In genomic region chr7:113164719-113165118, GRCm38 (mm10) we compare ENCODE assay signal across 14 mouse cellular contexts. TPM values are rescaled to one million over a fixed set of nuclear protein-coding genes. Genes with fewer than 3 reads are reported as not detected.
DNase-seq lines count a peak whose midpoint lies in the region; ATAC-seq and TF ChIP-seq lines count a peak whose summit lies in the region.
"Had no signal": no experiment of that assay in that cellular context is flagged by ENCODE, and none has a peak within 500 bp of the region (broad histone marks: within the 10 kb centered on the region; RNA-seq: fewer than 3 reads in every experiment).

No protein-coding gene starts in this region.

- TF ChIP-seq CTCF in kidney, adult 2 months (conservative IDR thresholded peaks at IDR 0.05; ENCODE audit: insufficient read depth, insufficient read length, low read depth, low read length): no peak

- no peak overlapping the region for H3K4me2 ChIP-seq in kidney, embryonic 14.5 days (replicated peaks; ENCODE audit: low read depth, low read length)
- H3K4me2 ChIP-seq: forebrain, embryonic 15.5 days had no signal

- DNase-seq in kidney, adult 2 months: peak; percentile 74
- DNase-seq in right cerebral cortex, postnatal 25 days: peak; percentile 59
- DNase-seq in right cerebral cortex, postnatal 4 days: no peak
- peak; percentile 64 to 68 for DNase-seq in left cerebral cortex, adult 9 months (ENCODE audit: low spot score in 2 of 2)
- peak; percentile 75 for DNase-seq in telencephalon, adult 2 months (ENCODE audit: low read depth, low spot score)
- no peak for DNase-seq in layer of hippocampus, adult 8-10 months (ENCODE audit: low spot score in 2 of 2)
- DNase-seq in thymus, postnatal 10 days (ENCODE audit: low spot score in 2 of 2): no peak
- DNase-seq: thymus, adult 2 months had no signal

- H3K9ac ChIP-seq in kidney, embryonic 14.5 days (ENCODE audit: low read depth, low read length): no peak overlapping the region
- H3K9ac ChIP-seq: forebrain, embryonic 15.5 days had no signal

- H3K36me3 ChIP-seq in kidney, adult 2 months (ENCODE audit: control insufficient read depth, insufficient read depth, low read length): no peaks in the 10 kb centered on the region
- H3K36me3 ChIP-seq in kidney, embryonic 14.5 days (ENCODE audit: control insufficient read depth, insufficient read depth, low read length): no peaks in the 10 kb centered on the region
- H3K36me3 ChIP-seq: forebrain, embryonic 15.5 days; G1E had no signal

- WGBS in kidney, adult 2 months: 45% methylated on average over 4 of the region's 4 CpGs
- WGBS in kidney, embryonic 14.5 days: 59% methylated on average over 4 of the region's 4 CpGs

- no peak for TF ChIP-seq POLR2A in kidney, adult 2 months (IDR thresholded peaks at IDR 0.05; ENCODE audit: low read depth, low read length)

- no peak overlapping the region for H3K27ac ChIP-seq in kidney, adult 2 months (ENCODE audit: insufficient read depth, low read depth, low read length)
- H3K27ac ChIP-seq in kidney, embryonic 14.5 days (ENCODE audit: low read depth, low read length): no peak overlapping the region
- H3K27ac ChIP-seq: forebrain, embryonic 15.5 days; heart, adult 2 months had no signal

- H3K27me3 ChIP-seq in kidney, adult 2 months (replicated peaks; ENCODE audit: control insufficient read depth, insufficient read depth, low read length): no peaks in the 10 kb centered on the region
- no peaks in the 10 kb centered on the region for H3K27me3 ChIP-seq in kidney, embryonic 14.5 days (ENCODE audit: control insufficient read depth, insufficient read depth, low read length)
- H3K27me3 ChIP-seq: forebrain, embryonic 15.5 days had no signal

- no peak for ATAC-seq in kidney, embryonic 14.5 days (ENCODE audit: low FRiP score, low TSS enrichment)
- ATAC-seq: forebrain, embryonic 15.5 days; hindbrain, embryonic 16.5 days had no signal

- H3K9me3 ChIP-seq in kidney, embryonic 14.5 days (ENCODE audit: control insufficient read depth, low read length): no peaks in the 10 kb centered on the region
- H3K9me3 ChIP-seq: forebrain, embryonic 15.5 days; G1E; megakaryocyte, embryonic 14.5 days had no signal

- no peak overlapping the region for H3K4me3 ChIP-seq in kidney, adult 2 months (ENCODE audit: insufficient read depth, low read depth, low read length)
- H3K4me3 ChIP-seq in kidney, embryonic 14.5 days (ENCODE audit: low read length): no peak overlapping the region
- H3K4me3 ChIP-seq: forebrain, embryonic 15.5 days; heart, adult 2 months; megakaryocyte, embryonic 14.5 days had no signal

- peaks cover 3% of the 10 kb centered on the region; the same call in 1 of the 2 replicates for H3K4me1 ChIP-seq in kidney, adult 2 months (ENCODE audit: control insufficient read depth, insufficient read depth, low read length)
- H3K4me1 ChIP-seq in kidney, embryonic 14.5 days (ENCODE audit: control insufficient read depth, insufficient read depth, low read length): 0 out of 2 replicates have a peak, but pooled peaks cover 3% of the 10 kb centered on the region
- H3K4me1 ChIP-seq: forebrain, embryonic 15.5 days; megakaryocyte, embryonic 14.5 days had no signal

RNA-seq across cellular contexts. Expression of gene Arntl, which starts 42.5 kb away (rescaled TPM):
- polyA plus RNA-seq in kidney, adult 2 months (2012; rRNA removed): 6.0 and 7.3 TPM in 2 replicates
- 8.0 and 11.2 TPM in 2 replicates for polyA plus RNA-seq in kidney, embryonic 14.5 days (2014; fragmentation: Nextera tagmentation; extraction: Ambion mirVana)
- 10 to 100 TPM; 28.3 to 37.8 (median 31.9) TPM for total RNA-seq in layer of hippocampus, adult 8-10 months (2022)

Comparison
In these comparisons a context has a peak if more than half of its experiments do, and no peak if none do; other contexts are left out.
1. DNase-seq: peak in kidney, adult 2 months (single experiment), right cerebral cortex, postnatal 25 days (single experiment), left cerebral cortex, adult 9 months (2 of 2) and telencephalon, adult 2 months (single experiment); none in right cerebral cortex, postnatal 4 days (single experiment), layer of hippocampus, adult 8-10 months (0 of 2) and thymus, postnatal 10 days (0 of 2).